Mouse (Mus musculus) stomach, embryonic 16.5 days (tissue): ENCODE measurements around the gene Sh3bp5. TPM values are rescaled to one million over a fixed set of nuclear protein-coding genes. Genes with fewer than 3 reads are reported as not detected.

Source experiments
- ATAC-seq: fragments of 200-750 bp; cut with Nextera tagmentation; 2 replicates; pipeline ENCODE4 v1.8.0; 2017; ENCODE audit warnings: moderate number of reproducible peaks, moderate TSS enrichment; ENCODE audit not compliant: insufficient read depth, low FRiP score
- H3K27ac ChIP-seq: fragments of 300-500 bp; sonication (generic); 2 replicates; pipeline ENCODE4 v1.5.1; 2014; ENCODE audit warnings: low read length
- H3K27me3 ChIP-seq: fragments of 300-500 bp; sonication (generic); 2 replicates; pipeline ENCODE4 v1.6.1; 2014; ENCODE audit warnings: low read length, control low read depth, mixed read lengths; ENCODE audit not compliant: control insufficient read depth, insufficient read depth
- H3K36me3 ChIP-seq: fragments of 300-500 bp; sonication (generic); 2 replicates; pipeline ENCODE4 v1.6.1; 2014; ENCODE audit warnings: low read length; ENCODE audit not compliant: control insufficient read depth, insufficient read depth
- H3K4me1 ChIP-seq: fragments of 300-500 bp; sonication (generic); 2 replicates; pipeline ENCODE4 v1.6.1; 2014; ENCODE audit warnings: low read length, control low read depth, mixed read lengths; ENCODE audit not compliant: control insufficient read depth, insufficient read depth
- H3K4me2 ChIP-seq: fragments of 300-500 bp; sonication (generic); 2 replicates; pipeline ENCODE4 v1.6.1; 2014; ENCODE audit warnings: low read depth, low read length, mixed read lengths
- H3K4me3 ChIP-seq: fragments of 300-500 bp; sonication (generic); replicated peaks from 2 replicates; pipeline ENCODE4 v1.5.1; 2014; ENCODE audit warnings: mild to moderate bottlenecking, low read length
- H3K9ac ChIP-seq: fragments of 300-500 bp; sonication (generic); 2 replicates; pipeline ENCODE4 v1.6.1; 2014; ENCODE audit warnings: low read length
- H3K9me3 ChIP-seq: fragments of 300-500 bp; sonication (generic); replicated peaks from 2 replicates; pipeline ENCODE4 v1.6.1; 2016; ENCODE audit warnings: low read length, control low read depth; ENCODE audit not compliant: control insufficient read depth
- WGBS: fragments of 180-500 bp; shearing (Covaris S2); extraction: QIAGEN DNeasy Blood & Tissue Kit; methylation state at CpG from one replicate; pipeline ENCODE4 v1.1.7; 2014; 5-methylcytosine and 5-hydroxymethylcytosine counted together
- polyA plus RNA-seq: library from polyadenylated mRNA; unstranded; fragments of >200 nt; fragmentation: Nextera tagmentation; extraction: Ambion mirVana; gene quantifications from 2 replicates; pipeline ENCODE4 v1.2.1, GENCODE M21; 2015

Sh3bp5 gene
- polyA plus RNA-seq, 1 experiment from 2014 or later, result 20.0 TPM

GRCm38 (mm10) chr14:31321181-31321580 is 114.7 kb downstream of the Sh3bp5 start:
- H3K36me3 ChIP-seq, result no peaks in the 10 kb centered on the region

GRCm38 (mm10) chr14:31319546-31319945 is 116.3 kb downstream of the Sh3bp5 start:
- Histone ChIP-seq H3K9ac (no peak overlapping the region), H3K4me1 (peaks cover 4% of the 10 kb centered on the region; the same call in 1 of the 2 replicates), H3K9me3 (no peaks in the 10 kb centered on the region), H3K27ac (no peak overlapping the region), H3K4me2 (no peak overlapping the region), H3K4me3 (no peak overlapping the region), H3K36me3 (no peaks in the 10 kb centered on the region), H3K27me3 (no peaks in the 10 kb centered on the region)
- WGBS, result 77% methylated on average over 10 of the region's 10 CpGs
- no peak for ATAC-seq

More at GRCm38 (mm10) chr14:31321181-31321580, 114.7 kb downstream of the Sh3bp5 start:
- 83% methylated on average over 11 of the region's 11 CpGs for WGBS
- Histone ChIP-seq H3K4me2 (no peak overlapping the region), H3K9ac (no peak overlapping the region), H3K4me1 (peaks cover 4% of the 10 kb centered on the region; the same call in 1 of the 2 replicates), H3K4me3 (no peak overlapping the region), H3K27ac (no peak overlapping the region), H3K27me3 (no peaks in the 10 kb centered on the region), H3K9me3 (no peaks in the 10 kb centered on the region)
- ATAC-seq, result no peak

GRCm38 (mm10) chr14:31317754-31318153 is 118.1 kb downstream of the Sh3bp5 start:
- H3K36me3 ChIP-seq, result no peaks in the 10 kb centered on the region
- no peak overlapping the region for H3K4me2 ChIP-seq
- no peak overlapping the region for H3K27ac ChIP-seq
- no peaks in the 10 kb centered on the region for H3K4me1 ChIP-seq
- no peaks in the 10 kb centered on the region for H3K9me3 ChIP-seq
- H3K27me3 ChIP-seq, result no peaks in the 10 kb centered on the region
- WGBS, result 68% methylated on average over 3 of the region's 3 CpGs
- ATAC-seq, result no peak
- H3K9ac ChIP-seq, result no peak overlapping the region
- H3K4me3 ChIP-seq, result no peak overlapping the region

GRCm38 (mm10) chr14:31316613-31317012 is 119.3 kb downstream of the Sh3bp5 start:
- H3K4me3 ChIP-seq, result no peak overlapping the region
- no peak overlapping the region for H3K27ac ChIP-seq
- no peak for ATAC-seq
- no peaks in the 10 kb centered on the region for H3K4me1 ChIP-seq
- WGBS, result 54% methylated on average over 12 of the region's 12 CpGs
- H3K9me3 ChIP-seq, result no peaks in the 10 kb centered on the region
- H3K36me3 ChIP-seq, result no peaks in the 10 kb centered on the region
- no peaks in the 10 kb centered on the region for H3K27me3 ChIP-seq
- H3K9ac ChIP-seq, result no peak overlapping the region
- no peak overlapping the region for H3K4me2 ChIP-seq

GRCm38 (mm10) chr14:31313192-31313591 is 122.7 kb downstream of the Sh3bp5 start:
- no peaks in the 10 kb centered on the region for H3K9me3 ChIP-seq

More at GRCm38 (mm10) chr14:31313192-31313591, 122.7 kb downstream of the Sh3bp5 start:
- Histone ChIP-seq H3K4me3 (no peak overlapping the region), H3K36me3 (no peaks in the 10 kb centered on the region), H3K27ac (no peak overlapping the region), H3K4me1 (no peaks in the 10 kb centered on the region), H3K27me3 (no peaks in the 10 kb centered on the region), H3K9ac (no peak overlapping the region), H3K4me2 (no peak overlapping the region)
- ATAC-seq, result no peak
- 63% methylated on average over 3 of the region's 3 CpGs for WGBS

Other genes with a start within 250 kb of the Sh3bp5 start
- gene Tnnc1, start 227.8 kb downstream of the Sh3bp5 start, polyA plus RNA-seq, result 6.3 and 46.9 TPM in 2 replicates
- 289 and 291 TPM in 2 replicates for gene Nisch, start 219.1 kb downstream of the Sh3bp5 start, polyA plus RNA-seq
- 0.67 and 0.90 TPM in 2 replicates for gene Sema3g, start 218.2 kb downstream of the Sh3bp5 start, polyA plus RNA-seq
- gene Phf7, start 184.8 kb downstream of the Sh3bp5 start, polyA plus RNA-seq, result 9.5 and 12.7 TPM in 2 replicates
- gene Bap1, start 184.6 kb downstream of the Sh3bp5 start, polyA plus RNA-seq, result 64.1 and 69.0 TPM in 2 replicates
- gene Dnah1, start 112.2 kb downstream of the Sh3bp5 start, polyA plus RNA-seq, result 4.9 TPM in 2 replicates
- gene Capn7, start 99.4 kb downstream of the Sh3bp5 start, polyA plus RNA-seq, result 35.7 and 37.7 TPM in 2 replicates
- 21.2 and 24.7 TPM in 2 replicates for gene Eaf1, start 58.3 kb upstream of the Sh3bp5 start, polyA plus RNA-seq
- 44.4 and 50.4 TPM in 2 replicates for gene Mettl6, start 59.0 kb upstream of the Sh3bp5 start, polyA plus RNA-seq
- 0.81 and 2.1 TPM in 2 replicates for gene Colq, start 155.3 kb upstream of the Sh3bp5 start, polyA plus RNA-seq
- 0.77 and 1.5 TPM in 2 replicates for gene Gm49387, start 204.8 kb upstream of the Sh3bp5 start, polyA plus RNA-seq
- 29.0 and 31.8 TPM in 2 replicates for gene Btd, start 204.9 kb upstream of the Sh3bp5 start, polyA plus RNA-seq
- gene Hacl1, start 205.2 kb upstream of the Sh3bp5 start, polyA plus RNA-seq, result 12.5 and 13.1 TPM in 2 replicates